Mouse (Mus musculus) bone marrow macrophage, adult 2 months (primary cell): ENCODE measurements at regions not wholly inside any gene's neighbourhood (a gene's known extent, or its start where the extent isn't known, plus 50 kb on each side); places are given as distances from the start of the nearest gene placed in this dataset.

ENCODE experiments used
- CTCF ChIP-seq: IDR thresholded peaks from 2 replicates; pipeline ENCODE4 v1.5.1; 2012; ENCODE audit warnings: low read depth, mild to moderate bottlenecking, low read length, moderate library complexity
- POLR2A ChIP-seq: IDR thresholded peaks from 2 replicates; pipeline ENCODE4 v1.6.1; 2012; ENCODE audit warnings: mild to moderate bottlenecking, low read depth, low read length, borderline replicate concordance

- TF ChIP-seq POLR2A (no peak), CTCF (no peak)
These were observed 142.0 kb downstream of the Fgf18 start for GRCm38 (mm10) chr11:33005183-33005582.
